Mouse (Mus musculus) heart, adult 2 months (tissue): ENCODE results near the gene Sgo1.
"Not testable (repeated sequence)": the region's sequence is repeated elsewhere in the genome, so short reads cannot be mapped to it uniquely, and the experiment has no call there.

Experiments
- CTCF ChIP-seq: fragments of 200-600 bp; IDR thresholded peaks from 2 replicates; pipeline ENCODE4 v1.8.1; 2022; ENCODE audit warnings: antibody characterized with exemption, mild to moderate bottlenecking, moderate library complexity
- EP300 ChIP-seq: fragments of 200-500 bp; IDR thresholded peaks from 2 replicates; pipeline ENCODE4 v1.6.1; 2011; ENCODE audit warnings: low read depth, low read length, control low read depth; ENCODE audit not compliant: insufficient read depth
- POLR2A ChIP-seq: fragments of 200-500 bp; IDR thresholded peaks from 2 replicates; pipeline ENCODE4 v1.6.1; 2011; ENCODE audit warnings: mild to moderate bottlenecking, low read depth, low read length, control low read depth; ENCODE audit not compliant: insufficient read depth

GRCm38 (mm10) chr17:53718916-53719315 is 29.8 kb upstream of the Sgo1 start:
- TF ChIP-seq CTCF, POLR2A, EP300: not testable (repeated sequence)
